Mouse (Mus musculus) thymus, adult 2 months (tissue): ENCODE measurements around the gene Cop1.

Source experiments
- CTCF ChIP-seq: fragments of 200-500 bp; IDR thresholded peaks from 2 replicates; pipeline ENCODE4 v1.5.1; 2012; ENCODE audit warnings: mild to moderate bottlenecking, control low read depth, low read length, moderate library complexity, borderline replicate concordance; ENCODE audit not compliant: control insufficient read depth, poor library complexity, insufficient read depth; ENCODE audit errors: extremely low read depth
- POLR2A ChIP-seq: fragments of 200-500 bp; IDR thresholded peaks from 2 replicates; pipeline ENCODE4 v1.6.1; 2012; ENCODE audit warnings: mild to moderate bottlenecking, low read length, control low read depth, moderate library complexity; ENCODE audit not compliant: control insufficient read depth, poor library complexity, insufficient read depth; ENCODE audit errors: extremely low read depth

DNA sequence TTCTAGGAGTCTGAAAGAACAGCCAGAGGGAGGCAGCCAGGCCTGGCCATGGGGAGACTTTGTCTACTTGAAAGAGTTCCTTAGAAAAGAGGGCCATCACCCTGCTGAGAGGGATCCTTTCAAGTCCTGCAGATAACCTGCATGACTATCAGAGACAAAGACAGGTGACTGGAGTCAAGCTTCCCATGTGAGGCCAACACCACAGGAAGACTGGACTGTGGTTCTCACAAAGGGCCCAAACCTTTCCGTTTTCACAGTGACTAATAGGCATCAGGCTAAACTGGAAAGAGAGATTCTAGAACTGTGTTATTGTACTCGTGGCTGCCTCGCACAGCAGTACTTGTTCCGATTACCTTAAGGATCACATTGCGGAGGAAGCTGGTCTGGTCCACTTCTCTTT, 126.6 kb downstream of the Cop1 start:
- TF ChIP-seq CTCF: no peak
- no peak for TF ChIP-seq POLR2A
